Mouse (Mus musculus) adrenal gland, postnatal 0 days (tissue): ENCODE results near the gene Fbln2. TPM values are rescaled to one million over a fixed set of nuclear protein-coding genes. Genes with fewer than 3 reads are reported as not detected.

Source experiments
- polyA plus RNA-seq: library from polyadenylated mRNA; unstranded; fragments of >200 nt; fragmentation: Nextera tagmentation; extraction: Ambion mirVana; gene quantifications from 2 replicates; pipeline ENCODE4 v1.2.1, GENCODE M21; 2015

Gene Fbln2
- polyA plus RNA-seq: 73.2 and 75.2 TPM in 2 replicates

DNA sequence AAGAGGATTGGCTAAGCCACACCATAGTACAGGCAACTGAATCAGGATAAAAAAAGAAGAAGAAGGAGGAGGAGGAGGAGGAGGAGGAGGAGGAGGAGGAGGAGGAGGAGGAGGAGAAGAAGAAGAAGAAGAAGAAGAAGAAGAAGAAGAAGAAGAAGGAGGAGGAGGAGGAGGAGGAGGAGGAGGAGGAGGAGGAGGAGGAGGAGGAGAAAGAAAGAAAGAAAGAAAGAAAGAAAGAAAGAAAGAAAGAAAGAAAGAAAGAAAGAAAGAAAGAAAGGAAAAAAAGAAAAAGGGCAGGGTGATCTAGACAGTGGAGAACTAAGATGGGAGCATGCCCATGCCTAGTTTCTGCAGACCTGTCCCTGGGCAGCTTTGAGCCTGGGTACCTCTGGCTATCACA is at the start of gene Fbln2:
Gene Fbln2 (plus strand): TSS at position 301 of the 400 bp plus-strand sequence.

Other genes starting within 250 kb of the Fbln2 start
- gene Iqsec1, start 223.8 kb upstream of the Fbln2 start, polyA plus RNA-seq: 8.5 and 10.5 TPM in 2 replicates
- gene Nup210, start 95.6 kb upstream of the Fbln2 start, polyA plus RNA-seq: 1.3 and 3.9 TPM in 2 replicates
- gene Hdac11, start 55.8 kb upstream of the Fbln2 start, polyA plus RNA-seq: 3.7 and 5.1 TPM in 2 replicates
- 0.04 TPM in 1 of 2 replicates, not detected in the other for gene Wnt7a, start 198.9 kb downstream of the Fbln2 start, polyA plus RNA-seq